Mouse (Mus musculus): Measurements from ENCODE around the gene Fndc1. TPM values are rescaled to one million over a fixed set of nuclear protein-coding genes. Genes with fewer than 3 reads are reported as not detected.

Gene Fndc1
- polyA plus RNA-seq, 1 experiment from 2014 or later: 0.71 TPM

GRCm38 (mm10) chr17:7808043-7808442 is 19.1 kb downstream of the Fndc1 start:
- Histone ChIP-seq H3K4me3 (no peak overlapping the region), H3K36me3 (ENCODE audit: poor library complexity, severe bottlenecking) (no peaks in the 10 kb centered on the region), H3K4me1 (no peaks in the 10 kb centered on the region), H3K27me3 (no peaks in the 10 kb centered on the region), H3K9ac (no peak overlapping the region), H3K27ac (no peak overlapping the region), H3K9me3 (replicated peaks) (no peaks in the 10 kb centered on the region), H3K4me2 (no peak overlapping the region)
- 90% methylated on average over 2 of the region's 2 CpGs for WGBS
- no peak for ATAC-seq

DNA sequence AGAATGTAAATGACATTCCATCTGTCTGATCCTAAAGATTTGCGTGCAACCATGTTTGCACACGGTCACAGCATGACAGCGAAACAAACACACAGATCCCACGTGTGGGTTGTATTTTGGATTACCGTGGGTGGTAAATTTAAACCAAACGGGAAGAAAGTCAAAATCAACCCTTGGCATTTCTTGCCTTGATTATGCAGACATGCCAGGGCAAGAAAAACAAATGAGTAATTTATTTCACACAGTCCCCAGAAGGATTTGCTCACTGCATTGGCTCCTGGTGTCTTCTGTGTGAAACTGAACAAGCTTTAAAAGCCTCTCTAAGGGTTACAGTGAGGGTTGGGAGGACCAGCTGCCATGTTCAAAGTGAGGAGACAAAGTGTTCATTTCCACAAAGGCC is 22.0 kb downstream of the Fndc1 start:
- Histone ChIP-seq H3K9me3 (replicated peaks) (no peaks in the 10 kb centered on the region), H3K9ac (no peak overlapping the region)
- WGBS: 87% methylated on average over 6 of the region's 6 CpGs

DNA sequence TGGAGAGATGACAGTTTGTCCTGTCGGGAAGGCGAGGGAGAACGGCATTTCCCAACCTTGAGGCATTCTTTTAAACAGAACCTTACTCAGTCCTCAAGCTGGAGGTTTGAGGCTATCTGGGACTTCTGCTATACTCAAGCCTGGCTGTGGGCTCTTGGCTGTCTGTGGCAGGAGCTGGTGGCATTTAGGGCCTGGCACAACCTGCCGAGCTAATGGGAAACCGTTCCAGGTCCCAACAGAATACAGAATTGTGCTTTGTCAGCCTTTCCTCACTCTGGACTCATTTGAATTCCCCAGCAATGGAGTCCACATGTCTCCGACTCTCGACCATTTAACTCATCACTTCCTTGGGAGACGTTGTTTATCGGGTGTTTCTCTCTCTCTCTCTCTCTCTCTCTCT is 24.6 kb downstream of the Fndc1 start:
- Histone ChIP-seq H3K9ac (no peak overlapping the region), H3K4me3 (no peak overlapping the region), H3K4me2 (no peak overlapping the region), H3K36me3 (ENCODE audit: poor library complexity, severe bottlenecking) (no peaks in the 10 kb centered on the region), H3K9me3 (replicated peaks) (no peaks in the 10 kb centered on the region), H3K27ac (no peak overlapping the region), H3K27me3 (no peaks in the 10 kb centered on the region), H3K4me1 (no peaks in the 10 kb centered on the region)
- ATAC-seq: no peak
- WGBS: 89% methylated on average over 9 of the region's 9 CpGs

More for the DNA sequence above, 22.0 kb downstream of the Fndc1 start:
- Histone ChIP-seq H3K27ac (no peak overlapping the region), H3K4me2 (no peak overlapping the region), H3K27me3 (no peaks in the 10 kb centered on the region), H3K36me3 (ENCODE audit: poor library complexity, severe bottlenecking) (no peaks in the 10 kb centered on the region), H3K4me3 (no peak overlapping the region), H3K4me1 (no peaks in the 10 kb centered on the region)
- ATAC-seq: no peak

GRCm38 (mm10) chr17:7799894-7800293 is 27.2 kb downstream of the Fndc1 start:
- Histone ChIP-seq H3K36me3 (ENCODE audit: poor library complexity, severe bottlenecking) (no peaks in the 10 kb centered on the region), H3K4me3 (no peak overlapping the region), H3K9ac (no peak overlapping the region), H3K4me1 (no peaks in the 10 kb centered on the region), H3K9me3 (replicated peaks) (no peaks in the 10 kb centered on the region), H3K4me2 (no peak overlapping the region), H3K27ac (no peak overlapping the region), H3K27me3 (no peaks in the 10 kb centered on the region)
- 73% methylated on average over 3 of the region's 3 CpGs for WGBS
- no peak for ATAC-seq

DNA sequence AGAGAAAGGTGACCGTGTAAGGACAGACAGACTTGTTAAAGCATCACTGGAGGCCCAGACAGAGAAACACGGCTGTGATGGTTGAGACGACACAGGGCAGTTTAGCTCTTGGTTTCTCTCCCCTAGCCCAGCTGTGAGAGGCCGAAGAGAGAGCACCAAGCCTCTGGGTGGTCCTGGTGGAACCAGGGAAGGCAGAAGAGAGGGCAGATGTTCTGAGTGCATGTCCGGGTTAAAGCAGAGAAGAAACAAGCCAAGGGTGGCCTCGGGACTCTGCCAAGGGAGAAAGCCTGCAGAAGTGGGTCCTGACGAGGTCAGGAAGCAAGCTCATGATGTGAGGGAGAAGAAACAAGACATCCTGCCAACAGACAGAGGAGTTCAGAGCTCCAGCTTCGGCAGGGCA is 31.5 kb downstream of the Fndc1 start:
- ATAC-seq: no peak
- no peaks in the 10 kb centered on the region for H3K9me3 ChIP-seq (replicated peaks)
- no peaks in the 10 kb centered on the region for H3K36me3 ChIP-seq (ENCODE audit: poor library complexity, severe bottlenecking)
- H3K4me1 ChIP-seq: no peaks in the 10 kb centered on the region
- H3K27me3 ChIP-seq: no peaks in the 10 kb centered on the region
- H3K4me2 ChIP-seq: no peak overlapping the region
- WGBS: 87% methylated on average over 8 of the region's 8 CpGs
- no peak overlapping the region for H3K4me3 ChIP-seq
- no peak overlapping the region for H3K27ac ChIP-seq
- no peak overlapping the region for H3K9ac ChIP-seq

- Histone ChIP-seq H3K36me3 (ENCODE audit: poor library complexity, severe bottlenecking) (no peaks in the 10 kb centered on the region), H3K27ac (no peak overlapping the region), H3K27me3 (no peaks in the 10 kb centered on the region), H3K9ac (no peak overlapping the region), H3K9me3 (replicated peaks) (no peaks in the 10 kb centered on the region), H3K4me2 (no peak overlapping the region), H3K4me1 (no peaks in the 10 kb centered on the region), H3K4me3 (no peak overlapping the region)
- no peak for ATAC-seq
- WGBS: 88% methylated on average over 2 of the region's 2 CpGs
These were observed 31.9 kb downstream of the Fndc1 start for GRCm38 (mm10) chr17:7795168-7795567.

- 87% methylated on average over 6 of the region's 6 CpGs for WGBS
- H3K27ac ChIP-seq: no peak overlapping the region
- H3K9me3 ChIP-seq (replicated peaks): no peaks in the 10 kb centered on the region
- no peaks in the 10 kb centered on the region for H3K4me1 ChIP-seq
- H3K9ac ChIP-seq: no peak overlapping the region
- H3K4me3 ChIP-seq: no peak overlapping the region
- H3K4me2 ChIP-seq: no peak overlapping the region
- H3K27me3 ChIP-seq: no peaks in the 10 kb centered on the region
- no peak for ATAC-seq
- H3K36me3 ChIP-seq (ENCODE audit: poor library complexity, severe bottlenecking): no peaks in the 10 kb centered on the region
These were observed 33.0 kb downstream of the Fndc1 start for GRCm38 (mm10) chr17:7794093-7794492.

- Histone ChIP-seq H3K4me3 (no peak overlapping the region), H3K27ac (no peak overlapping the region), H3K4me2 (no peak overlapping the region), H3K4me1 (no peaks in the 10 kb centered on the region), H3K9ac (no peak overlapping the region), H3K27me3 (no peaks in the 10 kb centered on the region), H3K9me3 (replicated peaks) (no peaks in the 10 kb centered on the region), H3K36me3 (ENCODE audit: poor library complexity, severe bottlenecking) (no peaks in the 10 kb centered on the region)
- ATAC-seq: no peak
- WGBS: 68% methylated on average over 3 of the region's 3 CpGs
These were observed 36.6 kb downstream of the Fndc1 start for GRCm38 (mm10) chr17:7790512-7790911.

DNA sequence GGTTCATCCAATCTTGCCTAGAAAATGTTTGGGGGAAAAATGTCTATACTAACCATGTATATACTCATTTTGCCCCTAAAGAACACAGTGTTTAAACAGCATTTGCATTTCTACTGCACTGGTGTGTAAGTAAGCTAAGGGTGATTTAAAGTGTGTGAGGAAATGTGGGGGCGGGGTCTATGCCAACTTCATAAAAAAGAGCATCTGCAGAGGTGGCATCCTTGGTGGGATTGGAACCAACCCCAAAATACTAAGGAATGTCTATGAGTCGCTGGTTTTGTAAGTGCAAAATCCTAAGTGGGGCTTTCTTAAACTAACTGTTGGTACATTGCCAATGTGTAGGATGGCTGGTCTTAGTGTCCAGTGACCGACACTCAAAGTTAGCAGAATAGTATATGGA is 53.0 kb downstream of the Fndc1 start:
- Histone ChIP-seq H3K4me3 (no peak overlapping the region), H3K27ac (no peak overlapping the region)
- WGBS: 88% methylated on average over 3 of the region's 3 CpGs

GRCm38 (mm10) chr17:7759786-7760185 is 67.3 kb downstream of the Fndc1 start:
- no peak for ATAC-seq

More for the DNA sequence above, 53.0 kb downstream of the Fndc1 start:
- H3K27me3 ChIP-seq: no peaks in the 10 kb centered on the region
- no peaks in the 10 kb centered on the region for H3K9me3 ChIP-seq (replicated peaks)
- ATAC-seq: no peak
- H3K9ac ChIP-seq: no peak overlapping the region
- H3K4me2 ChIP-seq: no peak overlapping the region
- H3K36me3 ChIP-seq (ENCODE audit: poor library complexity, severe bottlenecking): no peaks in the 10 kb centered on the region
- H3K4me1 ChIP-seq: no peaks in the 10 kb centered on the region

GRCm38 (mm10) chr17:7755001-7755400 is 72.1 kb downstream of the Fndc1 start:
- Histone ChIP-seq H3K27me3 (no peaks in the 10 kb centered on the region), H3K27ac (no peak overlapping the region), H3K9ac (no peak overlapping the region), H3K4me2 (no peak overlapping the region), H3K9me3 (replicated peaks) (no peaks in the 10 kb centered on the region), H3K36me3 (ENCODE audit: poor library complexity, severe bottlenecking) (no peaks in the 10 kb centered on the region), H3K4me1 (no peaks in the 10 kb centered on the region), H3K4me3 (no peak overlapping the region)
- 89% methylated on average over 11 of the region's 11 CpGs for WGBS
- no peak for ATAC-seq

More at GRCm38 (mm10) chr17:7759786-7760185, 67.3 kb downstream of the Fndc1 start:
- Histone ChIP-seq H3K9me3 (replicated peaks) (no peaks in the 10 kb centered on the region), H3K4me2 (no peak overlapping the region), H3K4me3 (no peak overlapping the region), H3K9ac (no peak overlapping the region), H3K36me3 (ENCODE audit: poor library complexity, severe bottlenecking) (no peaks in the 10 kb centered on the region), H3K27me3 (no peaks in the 10 kb centered on the region), H3K27ac (no peak overlapping the region), H3K4me1 (no peaks in the 10 kb centered on the region)
- WGBS: 76% methylated on average over 4 of the region's 4 CpGs

DNA sequence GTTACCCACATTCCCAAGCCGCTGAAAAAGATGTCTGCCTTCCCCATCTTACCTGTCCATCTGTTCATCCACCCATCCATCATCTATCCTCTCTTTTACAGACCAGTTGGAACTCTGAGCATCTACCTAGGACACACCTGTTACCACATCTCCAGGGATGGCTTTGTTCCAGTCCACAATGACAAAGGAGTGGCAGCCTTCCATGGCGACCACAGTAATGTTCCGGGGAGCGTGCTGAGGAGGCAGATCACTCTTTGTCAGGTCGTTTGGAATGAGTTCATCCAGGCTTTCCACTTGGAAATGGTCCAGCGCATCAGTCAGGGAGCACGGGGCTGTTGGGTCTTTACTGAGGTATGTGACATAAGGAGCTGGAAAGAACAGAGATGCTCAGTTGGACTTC is 73.7 kb downstream of the Fndc1 start:
- Histone ChIP-seq H3K4me1 (no peaks in the 10 kb centered on the region), H3K9me3 (replicated peaks) (no peaks in the 10 kb centered on the region), H3K27me3 (no peaks in the 10 kb centered on the region), H3K4me3 (no peak overlapping the region), H3K27ac (no peak overlapping the region), H3K36me3 (ENCODE audit: poor library complexity, severe bottlenecking) (no peaks in the 10 kb centered on the region), H3K9ac (no peak overlapping the region), H3K4me2 (no peak overlapping the region)
- WGBS: 75% methylated on average over 7 of the region's 7 CpGs
- no peak for ATAC-seq

- Histone ChIP-seq H3K9me3 (replicated peaks) (no peaks in the 10 kb centered on the region), H3K9ac (no peak overlapping the region), H3K4me1 (no peaks in the 10 kb centered on the region), H3K4me2 (no peak overlapping the region), H3K27ac (no peak overlapping the region), H3K4me3 (no peak overlapping the region), H3K36me3 (ENCODE audit: poor library complexity, severe bottlenecking) (no peaks in the 10 kb centered on the region), H3K27me3 (no peaks in the 10 kb centered on the region)
- WGBS: 83% methylated on average over 4 of the region's 4 CpGs
- no peak for ATAC-seq
These were observed 77.9 kb downstream of the Fndc1 start for GRCm38 (mm10) chr17:7749051-7749815.

Measured in forebrain, embryonic 13.5 days (tissue).